Mouse (Mus musculus): ENCODE data around the gene Manba.

- TF ChIP-seq POLR2A (IDR thresholded peaks at IDR 0.05; ENCODE audit: extremely low read depth, insufficient read depth, low read length): no peak
- TF ChIP-seq CTCF (IDR thresholded peaks at IDR 0.05; ENCODE audit: extremely low read depth, insufficient read depth, low read length): no peak
Observed at GRCm38 (mm10) chr3:135556851-135557662, 71.6 kb downstream of the Manba start.
